Mouse (Mus musculus): ENCODE results near the gene Sh3rf3. TPM values are rescaled to one million over a fixed set of nuclear protein-coding genes. Genes with fewer than 3 reads are reported as not detected.

The Sh3rf3 gene
- polyA plus RNA-seq, 1 experiment: 0.44 TPM

DNA sequence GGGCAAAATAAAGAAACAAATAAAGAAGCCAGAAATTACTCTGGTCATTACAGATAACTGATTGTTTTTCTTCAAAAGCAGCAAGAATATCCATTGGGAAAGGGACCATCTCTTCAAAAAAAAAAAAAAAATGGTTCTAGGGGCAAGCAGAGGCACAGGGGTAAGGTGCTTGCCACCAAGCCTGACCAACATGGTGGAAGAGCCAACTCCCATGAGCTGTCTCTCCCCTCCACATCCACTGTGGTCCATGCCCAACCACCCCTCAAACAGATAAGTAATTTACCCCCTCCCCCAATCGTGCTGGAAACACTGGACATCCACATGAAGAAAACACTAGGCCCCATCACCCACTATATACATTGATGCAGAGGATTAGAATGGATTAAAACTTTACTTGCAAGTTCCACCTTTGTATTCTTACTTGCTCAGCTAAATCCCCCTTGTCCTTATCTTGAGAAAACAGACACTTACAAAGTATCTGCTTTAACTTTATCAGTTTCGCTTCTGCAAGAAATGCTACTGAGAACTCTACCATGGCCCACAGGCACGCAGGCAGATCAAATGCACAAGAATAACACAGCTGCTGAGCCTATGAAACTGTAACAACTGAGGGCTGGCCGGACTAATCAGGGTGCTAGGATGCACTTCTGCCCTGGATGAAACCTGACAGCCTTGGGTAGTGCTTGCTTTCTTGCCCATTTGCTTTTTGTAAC lies 349.2 kb downstream of the Sh3rf3 start:
- 69% methylated on average over 4 of the region's 4 CpGs for WGBS

DNA sequence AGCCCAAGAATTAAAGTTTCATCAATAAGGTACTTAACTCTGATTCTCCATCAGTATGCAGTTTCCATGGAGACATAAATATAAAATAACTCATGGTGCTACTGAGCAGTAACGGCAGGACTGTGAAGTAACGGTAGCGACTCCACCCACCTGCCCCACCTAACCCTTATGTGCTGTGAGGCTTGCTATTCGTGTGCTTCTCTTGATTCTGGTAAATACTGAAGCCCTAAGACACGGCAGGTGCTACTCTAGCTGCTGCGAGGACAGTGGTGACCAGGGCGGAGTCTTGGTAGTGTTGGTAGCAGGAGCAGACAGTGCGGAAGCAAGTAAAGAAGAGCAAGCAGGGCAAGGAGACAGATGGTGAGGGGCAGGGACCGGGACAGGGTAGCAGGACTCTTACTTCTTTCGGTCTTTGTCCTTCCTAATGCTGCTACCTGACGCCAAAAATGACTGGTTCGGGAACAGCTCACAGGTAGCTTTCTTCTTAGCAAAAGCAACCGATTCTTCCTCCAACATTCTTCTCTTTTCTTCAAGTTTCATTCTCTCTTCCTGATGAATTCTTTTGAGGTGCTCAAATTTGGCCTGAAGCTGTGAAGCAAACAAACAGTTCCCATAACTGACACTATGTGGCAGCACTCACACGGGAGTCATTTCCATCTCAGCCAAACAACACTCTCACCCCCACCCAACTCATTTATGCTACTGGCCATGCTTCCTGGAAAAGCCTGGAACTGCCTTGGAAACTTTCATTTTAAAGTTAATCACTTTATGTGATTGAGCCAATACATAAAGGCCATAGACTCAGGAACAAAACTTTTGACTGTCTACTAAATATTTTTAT lies 353.2 kb downstream of the Sh3rf3 start:
- Histone ChIP-seq H3K27me3 (ENCODE audit: control insufficient read depth, insufficient read depth, low read length) (no peaks in the 10 kb centered on the region), H3K36me3 (ENCODE audit: control insufficient read depth, insufficient read depth, low read length) (peaks cover 1% of the 10 kb centered on the region; the same call in 1 of the 2 replicates), H3K4me3 (ENCODE audit: low read depth, low read length) (no peak overlapping the region), H3K27ac (ENCODE audit: insufficient read depth, low read depth, low read length) (no peak overlapping the region), H3K4me1 (ENCODE audit: control insufficient read depth, insufficient read depth, insufficient read length, low read length) (no peaks in the 10 kb centered on the region)
- WGBS: 76% methylated on average over 14 of the region's 14 CpGs
- TF ChIP-seq POLR2A (IDR thresholded peaks at IDR 0.05; ENCODE audit: low read depth, low read length) (no peak), CTCF (IDR thresholded peaks at IDR 0.05; ENCODE audit: extremely low read depth, insufficient read length, insufficient replicate concordance, low read depth, low read length) (peak; percentile 55; the same call in 1 of the 2 replicates)

More for the DNA sequence above, 349.2 kb downstream of the Sh3rf3 start:
- TF ChIP-seq CTCF (IDR thresholded peaks at IDR 0.05; ENCODE audit: extremely low read depth, insufficient read length, insufficient replicate concordance, low read depth, low read length) (no peak), POLR2A (IDR thresholded peaks at IDR 0.05; ENCODE audit: low read depth, low read length) (no peak)
- Histone ChIP-seq H3K4me1 (ENCODE audit: control insufficient read depth, insufficient read depth, insufficient read length, low read length) (no peaks in the 10 kb centered on the region), H3K27me3 (ENCODE audit: control insufficient read depth, insufficient read depth, low read length) (no peaks in the 10 kb centered on the region), H3K36me3 (ENCODE audit: control insufficient read depth, insufficient read depth, low read length) (no peaks in the 10 kb centered on the region), H3K27ac (ENCODE audit: insufficient read depth, low read depth, low read length) (no peak overlapping the region), H3K4me3 (ENCODE audit: low read depth, low read length) (no peak overlapping the region)

DNA sequence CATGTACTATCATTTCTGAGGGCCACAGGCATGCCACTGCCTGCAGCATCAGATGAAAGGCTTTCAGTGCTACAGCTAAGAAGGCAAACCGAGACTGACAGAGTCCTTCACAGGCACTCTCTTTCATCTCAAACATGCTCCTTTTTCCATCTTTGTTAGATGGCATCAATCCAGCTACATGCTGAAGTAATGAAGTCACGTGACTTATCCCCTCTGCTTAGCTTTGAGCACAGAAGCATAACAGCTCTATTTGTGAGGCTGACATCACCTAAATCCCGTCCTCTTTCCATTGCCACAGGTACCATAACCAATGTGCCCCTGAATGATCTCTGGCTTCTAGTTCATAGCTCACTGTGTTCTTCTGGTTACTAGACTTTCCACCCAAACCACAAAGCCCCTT lies 357.9 kb downstream of the Sh3rf3 start:
- H3K27ac ChIP-seq (ENCODE audit: insufficient read depth, low read depth, low read length): no peak overlapping the region
- 81% methylated on average over 3 of the region's 3 CpGs for WGBS
- no peak overlapping the region for H3K4me3 ChIP-seq (ENCODE audit: low read depth, low read length)
- TF ChIP-seq CTCF (IDR thresholded peaks at IDR 0.05; ENCODE audit: extremely low read depth, insufficient read length, insufficient replicate concordance, low read depth, low read length) (no peak), POLR2A (IDR thresholded peaks at IDR 0.05; ENCODE audit: low read depth, low read length) (no peak)
- peaks cover 1% of the 10 kb centered on the region; the same call in 1 of the 2 replicates for H3K36me3 ChIP-seq (ENCODE audit: control insufficient read depth, insufficient read depth, low read length)
- H3K4me1 ChIP-seq (ENCODE audit: control insufficient read depth, insufficient read depth, insufficient read length, low read length): no peaks in the 10 kb centered on the region
- H3K27me3 ChIP-seq (ENCODE audit: control insufficient read depth, insufficient read depth, low read length): no peaks in the 10 kb centered on the region

DNA sequence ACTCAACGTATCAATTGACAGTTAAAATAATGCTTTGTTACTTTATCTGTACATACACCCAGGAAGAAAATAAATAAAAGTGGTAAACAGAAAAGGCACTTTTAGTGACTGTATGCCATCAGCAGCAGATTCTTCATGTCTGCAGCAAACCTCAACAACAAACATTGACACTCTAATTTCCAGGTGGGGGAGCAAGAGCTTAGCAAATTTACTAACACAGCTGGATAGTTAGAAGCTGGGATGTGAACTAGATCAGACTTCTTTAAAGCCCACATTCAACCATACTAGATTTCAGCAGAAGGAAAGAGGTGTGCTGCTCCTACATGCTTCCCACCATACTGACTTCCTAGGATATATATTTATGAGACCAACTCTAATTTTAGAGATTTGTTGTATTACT lies 359.4 kb downstream of the Sh3rf3 start:
- TF ChIP-seq CTCF (IDR thresholded peaks at IDR 0.05; ENCODE audit: extremely low read depth, insufficient read length, insufficient replicate concordance, low read depth, low read length): no peak
- no peak for TF ChIP-seq POLR2A (IDR thresholded peaks at IDR 0.05; ENCODE audit: low read depth, low read length)
- Histone ChIP-seq H3K4me1 (ENCODE audit: control insufficient read depth, insufficient read depth, insufficient read length, low read length) (no peaks in the 10 kb centered on the region), H3K4me3 (ENCODE audit: low read depth, low read length) (no peak overlapping the region), H3K36me3 (ENCODE audit: control insufficient read depth, insufficient read depth, low read length) (peaks cover 3% of the 10 kb centered on the region; the same call in 1 of the 2 replicates), H3K27ac (ENCODE audit: insufficient read depth, low read depth, low read length) (no peak overlapping the region), H3K27me3 (ENCODE audit: control insufficient read depth, insufficient read depth, low read length) (no peaks in the 10 kb centered on the region)
- 83% methylated on average over 1 of the region's 1 CpGs for WGBS

DNA sequence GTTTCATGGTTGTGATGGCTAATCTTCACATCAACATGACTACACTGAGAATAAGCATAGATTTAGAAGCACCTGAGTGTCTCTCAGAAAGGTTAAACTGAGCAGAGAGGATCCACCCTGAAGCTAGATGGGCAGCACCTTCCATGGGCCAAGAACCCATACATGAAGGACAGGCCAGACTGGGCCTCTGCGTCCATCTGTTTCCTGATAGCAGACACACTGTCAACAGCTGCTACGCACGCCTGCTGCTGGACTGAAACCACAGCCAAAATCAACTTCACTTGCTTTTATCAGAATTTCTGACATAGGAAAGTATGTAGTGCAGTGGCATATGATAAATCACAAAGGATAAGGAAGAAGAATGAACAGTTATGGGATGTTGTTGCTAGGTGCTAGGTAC lies 366.5 kb downstream of the Sh3rf3 start:
- H3K4me3 ChIP-seq (ENCODE audit: low read depth, low read length): no peak overlapping the region
- 0 out of 2 replicates have a peak, but pooled peaks cover 2% of the 10 kb centered on the region for H3K36me3 ChIP-seq (ENCODE audit: control insufficient read depth, insufficient read depth, low read length)
- H3K4me1 ChIP-seq (ENCODE audit: control insufficient read depth, insufficient read depth, insufficient read length, low read length): no peaks in the 10 kb centered on the region
- WGBS: 89% methylated on average over 3 of the region's 3 CpGs
- H3K27me3 ChIP-seq (ENCODE audit: control insufficient read depth, insufficient read depth, low read length): no peaks in the 10 kb centered on the region
- H3K27ac ChIP-seq (ENCODE audit: insufficient read depth, low read depth, low read length): no peak overlapping the region
- TF ChIP-seq POLR2A (IDR thresholded peaks at IDR 0.05; ENCODE audit: low read depth, low read length): no peak
- no peak for TF ChIP-seq CTCF (IDR thresholded peaks at IDR 0.05; ENCODE audit: extremely low read depth, insufficient read length, insufficient replicate concordance, low read depth, low read length)

DNA sequence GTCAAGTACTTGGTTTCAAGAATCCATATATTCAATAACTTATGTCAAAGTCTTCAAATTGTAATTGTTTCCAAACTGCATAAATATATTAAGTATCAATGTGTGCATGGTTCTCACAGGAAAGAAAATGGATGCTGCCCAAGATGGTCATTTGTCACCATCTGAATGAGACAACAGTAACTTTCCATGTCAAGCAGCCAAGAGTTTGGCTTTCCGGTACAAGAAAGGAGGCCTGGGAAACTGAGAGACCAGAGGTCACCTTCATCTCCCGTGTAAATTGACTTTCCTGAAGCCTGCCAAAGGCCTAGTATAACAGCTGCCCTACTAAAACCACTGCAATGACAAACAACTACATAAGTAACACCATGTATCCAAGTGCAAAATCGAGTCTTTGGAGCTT lies 369.1 kb downstream of the Sh3rf3 start:
- TF ChIP-seq CTCF (IDR thresholded peaks at IDR 0.05; ENCODE audit: extremely low read depth, insufficient read length, insufficient replicate concordance, low read depth, low read length): no peak
- no peak for TF ChIP-seq POLR2A (IDR thresholded peaks at IDR 0.05; ENCODE audit: low read depth, low read length)
- H3K27ac ChIP-seq (ENCODE audit: insufficient read depth, low read depth, low read length): no peak overlapping the region
- H3K4me1 ChIP-seq (ENCODE audit: control insufficient read depth, insufficient read depth, insufficient read length, low read length): no peaks in the 10 kb centered on the region
- no peaks in the 10 kb centered on the region for H3K27me3 ChIP-seq (ENCODE audit: control insufficient read depth, insufficient read depth, low read length)
- H3K36me3 ChIP-seq (ENCODE audit: control insufficient read depth, insufficient read depth, low read length): no peaks in the 10 kb centered on the region
- H3K4me3 ChIP-seq (ENCODE audit: low read depth, low read length): no peak overlapping the region
- 64% methylated on average over 3 of the region's 3 CpGs for WGBS

Other genes with a start within 250 kb of the Sh3rf3 start
- gene Edar, start 137.7 kb upstream of the Sh3rf3 start, polyA plus RNA-seq (2012; rRNA removed): 0.29 and 0.52 TPM in 2 replicates
- not detected in 2 replicates for gene Gm17542, start 95.1 kb upstream of the Sh3rf3 start, polyA plus RNA-seq (2012; rRNA removed)

Measured in small intestine, adult 2 months (tissue).